Mouse (Mus musculus): Measurements from ENCODE around the gene Lpar1.

DNA sequence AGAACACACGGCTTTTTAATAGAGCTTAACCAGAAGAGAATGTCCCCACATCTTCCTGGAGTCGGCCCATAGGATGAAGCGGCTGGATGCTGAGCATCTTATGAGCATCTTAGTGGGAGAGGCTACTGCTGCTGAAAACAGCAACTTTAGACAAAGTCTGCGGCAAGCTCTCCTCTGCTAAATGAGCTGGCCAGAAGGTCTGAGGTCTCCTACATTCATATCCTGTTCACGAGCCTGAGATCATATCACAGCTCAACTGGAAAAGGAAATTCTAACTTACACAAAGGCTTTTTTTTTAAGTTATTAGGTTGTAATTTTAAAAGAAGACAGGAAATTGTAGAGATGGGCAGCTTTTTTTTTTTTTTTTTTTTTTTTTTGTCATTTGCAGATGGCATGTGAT lies 33.2 kb downstream of the Lpar1 start:
- TF ChIP-seq GATA1 (IDR thresholded peaks at IDR 0.05; ENCODE audit: low read length) (no peak), TAL1 (IDR thresholded peaks at IDR 0.05; ENCODE audit: low read length) (no peak)

Data from erythroblast, embryonic 14.5 days (primary cell).